Mouse (Mus musculus): ENCODE measurements around the gene Rab3il1.

GRCm38 (mm10) chr19:10085454-10085853 is 84.0 kb downstream of the Rab3il1 start:
- TF ChIP-seq CTCF (IDR thresholded peaks at IDR 0.05; ENCODE audit: low read depth) (0 out of 2 replicates have a peak, but pooled peaks have one; percentile 5), EP300 (optimal IDR thresholded peaks at IDR 0.05) (no peak)

Measured in stomach, postnatal 0 days (tissue).